Mouse (Mus musculus) hindbrain, embryonic 15.5 days (tissue): Measurements from ENCODE around the gene Spock2. TPM values are rescaled to one million over a fixed set of nuclear protein-coding genes. Genes with fewer than 3 reads are reported as not detected.
"Not testable (repeated sequence)": the region's sequence is repeated elsewhere in the genome, so short reads cannot be mapped to it uniquely, and the experiment has no call there.

Experiments used
- ATAC-seq: fragments of 200-750 bp; cut with Nextera tagmentation; 2 replicates; pipeline ENCODE4 v1.8.0; 2017; ENCODE audit warnings: low read depth, moderate number of reproducible peaks, moderate TSS enrichment; ENCODE audit not compliant: low FRiP score
- H3K27ac ChIP-seq: fragments of 300-500 bp; sonication (generic); replicated peaks from 2 replicates; pipeline ENCODE4 v1.5.1; 2015; ENCODE audit warnings: mild to moderate bottlenecking, inconsistent platforms
- H3K27me3 ChIP-seq: fragments of 300-500 bp; sonication (generic); 2 replicates; pipeline ENCODE4 v1.6.1; 2015; ENCODE audit warnings: control low read depth, inconsistent platforms
- H3K36me3 ChIP-seq: fragments of 300-500 bp; sonication (generic); 2 replicates; pipeline ENCODE4 v1.6.1; 2015; ENCODE audit warnings: control low read depth, inconsistent platforms
- H3K4me1 ChIP-seq: fragments of 300-500 bp; sonication (generic); replicated peaks from 2 replicates; pipeline ENCODE4 v1.6.1; 2015; ENCODE audit warnings: control low read depth, inconsistent platforms
- H3K4me2 ChIP-seq: fragments of 300-500 bp; sonication (generic); 2 replicates; pipeline ENCODE4 v1.6.1; 2015; ENCODE audit warnings: moderate library complexity, mild to moderate bottlenecking, inconsistent platforms
- H3K4me3 ChIP-seq: fragments of 300-500 bp; sonication (generic); 2 replicates; pipeline ENCODE4 v1.5.1; 2015; ENCODE audit warnings: mild to moderate bottlenecking, inconsistent platforms
- H3K9ac ChIP-seq: fragments of 300-500 bp; sonication (generic); 2 replicates; pipeline ENCODE4 v1.6.1; 2015; ENCODE audit warnings: inconsistent platforms
- H3K9me3 ChIP-seq: fragments of 300-500 bp; sonication (generic); 2 replicates; pipeline ENCODE4 v1.6.1; 2016; ENCODE audit warnings: control low read depth, inconsistent platforms
- WGBS: fragments of 180-500 bp; shearing (Covaris S2); methylation state at CpG from one replicate; pipeline ENCODE4 v1.1.7; 2015; 5-methylcytosine and 5-hydroxymethylcytosine counted together
- microRNA-seq: library from miRNA; unstranded; fragments of <30 nt; microRNA quantifications from one replicate; pipeline ENCODE4, GENCODE M21; 2016
- polyA plus RNA-seq: library from polyadenylated mRNA; unstranded; fragments of >200 nt; fragmentation: Nextera tagmentation; extraction: Ambion mirVana; gene quantifications from 2 replicates; pipeline ENCODE4 v1.2.1, GENCODE M21; 2015

Gene Spock2
- polyA plus RNA-seq, 1 experiment from 2014 or later, result 113 TPM

- no peak overlapping the region for H3K4me3 ChIP-seq
- no peak for ATAC-seq
- WGBS, result 66% methylated on average over 3 of the region's 3 CpGs
Measured at GRCm38 (mm10) chr10:60174506-60174905, 68.5 kb downstream of the Spock2 start.

GRCm38 (mm10) chr10:60175306-60175705, 69.3 kb downstream of the Spock2 start:
- not testable (repeated sequence) for H3K4me2 ChIP-seq, H3K9ac ChIP-seq, H3K4me3 ChIP-seq, H3K27ac ChIP-seq, H3K36me3 ChIP-seq, H3K27me3 ChIP-seq, H3K4me1 ChIP-seq, H3K9me3 ChIP-seq, ATAC-seq
- WGBS, result 86% methylated on average over 9 of the region's 9 CpGs

More at GRCm38 (mm10) chr10:60174506-60174905, 68.5 kb downstream of the Spock2 start:
- Histone ChIP-seq H3K36me3 (no peaks in the 10 kb centered on the region), H3K9me3 (no peaks in the 10 kb centered on the region), H3K4me1 (peaks cover 7% of the 10 kb centered on the region; the same call in 1 of the 2 replicates), H3K4me2 (no peak overlapping the region), H3K27me3 (no peaks in the 10 kb centered on the region), H3K27ac (no peak overlapping the region), H3K9ac (no peak overlapping the region)

Small RNA genes within 50 kb of the gene (microRNA-seq; reads per million reads assigned to microRNA genes)
- gene Mir6906, result not detected

Other genes with a start within 250 kb of the Spock2 start
- gene Dnajb12, start 226.7 kb upstream of the Spock2 start, polyA plus RNA-seq, result 18.6 and 24.6 TPM in 2 replicates
- gene Ddit4, start 154.4 kb upstream of the Spock2 start, polyA plus RNA-seq, result 68.9 and 71.1 TPM in 2 replicates
- 46.4 and 49.1 TPM in 2 replicates for gene Ascc1, start 103.4 kb upstream of the Spock2 start, polyA plus RNA-seq
- 106 and 120 TPM in 2 replicates for gene Anapc16, start 103.1 kb upstream of the Spock2 start, polyA plus RNA-seq
- 1.8 and 2.2 TPM in 2 replicates for gene Chst3, start 113.0 kb downstream of the Spock2 start, polyA plus RNA-seq
- gene Psap, start 171.4 kb downstream of the Spock2 start, polyA plus RNA-seq, result 194 and 203 TPM in 2 replicates
- 2.5 and 3.2 TPM in 2 replicates for gene Vsir, start 240.6 kb downstream of the Spock2 start, polyA plus RNA-seq